Mouse (Mus musculus): ENCODE data around the gene Sfmbt1.

The Sfmbt1 gene

GRCm38 (mm10) chr14:30714799-30715617, at the start of gene Sfmbt1:
Gene Sfmbt1, plus strand, starts transcription at chr14:30714849.
- peak in 1 of 2 experiments; percentile 93 for DNase-seq

- DNase-seq: no peak
Measured at GRCm38 (mm10) chr14:30666061-30666460, 48.6 kb upstream of the Sfmbt1 start.

- DNase-seq: no peak
Measured at GRCm38 (mm10) chr14:30666604-30667003, 48.0 kb upstream of the Sfmbt1 start.

GRCm38 (mm10) chr14:30670161-30670560, 44.5 kb upstream of the Sfmbt1 start:
- DNase-seq: no peak

- DNase-seq: peak in 1 of 2 experiments; percentile 23
Measured at GRCm38 (mm10) chr14:30671095-30671985, 43.3 kb upstream of the Sfmbt1 start.

- peak; percentile 90 to 93 for DNase-seq
Measured at GRCm38 (mm10) chr14:30671986-30672312, 42.7 kb upstream of the Sfmbt1 start.

- no peak for DNase-seq
Measured at GRCm38 (mm10) chr14:30674947-30675346, 39.7 kb upstream of the Sfmbt1 start.

GRCm38 (mm10) chr14:30682131-30682530, 32.5 kb upstream of the Sfmbt1 start:
- no peak for DNase-seq

GRCm38 (mm10) chr14:30690685-30691084, 24.0 kb upstream of the Sfmbt1 start:
- no peak for DNase-seq

- DNase-seq: no peak
Measured at GRCm38 (mm10) chr14:30692439-30692838, 22.2 kb upstream of the Sfmbt1 start.

- DNase-seq: no peak
Measured at GRCm38 (mm10) chr14:30694786-30695185, 19.9 kb upstream of the Sfmbt1 start.

GRCm38 (mm10) chr14:30695609-30696008, 19.0 kb upstream of the Sfmbt1 start:
- peak; percentile 86 to 91 for DNase-seq

- DNase-seq: no peak
Measured at GRCm38 (mm10) chr14:30697407-30698052, 17.1 kb upstream of the Sfmbt1 start.

GRCm38 (mm10) chr14:30699656-30700055, 15.0 kb upstream of the Sfmbt1 start:
- peak; percentile 52 to 74 for DNase-seq

GRCm38 (mm10) chr14:30702512-30702911, 12.1 kb upstream of the Sfmbt1 start:
- no peak for DNase-seq

- DNase-seq: no peak
Measured at GRCm38 (mm10) chr14:30703079-30703478, 11.6 kb upstream of the Sfmbt1 start.

- DNase-seq: no peak
Measured at GRCm38 (mm10) chr14:30704098-30704855, 10.4 kb upstream of the Sfmbt1 start.

- no peak for DNase-seq
Measured at GRCm38 (mm10) chr14:30711892-30712291, 2.8 kb upstream of the Sfmbt1 start.

GRCm38 (mm10) chr14:30713769-30714168, 880 bp upstream of the Sfmbt1 start:
- no peak for DNase-seq

- peak in 1 of 2 experiments; percentile 89 for DNase-seq
Measured at GRCm38 (mm10) chr14:30715618-30716050, 985 bp downstream of the Sfmbt1 start.

- DNase-seq: peak; percentile 80 to 85
Measured at GRCm38 (mm10) chr14:30716051-30716952, 1.7 kb downstream of the Sfmbt1 start.
